Mouse (Mus musculus) embryonic facial prominence, embryonic 10.5 days (tissue): ENCODE results near the gene 0610030E20Rik. TPM values are rescaled to one million over a fixed set of nuclear protein-coding genes. Genes with fewer than 3 reads are reported as not detected.

Source experiments
- DNase-seq: peaks from one replicate; pipeline ENCODE4 v3.0.0-alpha.2; 2017; ENCODE audit warnings: low spot score
- H3K27ac ChIP-seq: fragments of 300-500 bp; sonication (generic); replicated peaks from 2 replicates; pipeline ENCODE4 v1.5.1; 2016; ENCODE audit warnings: mild to moderate bottlenecking
- H3K27me3 ChIP-seq: fragments of 300-500 bp; sonication (generic); replicated peaks from 2 replicates; pipeline ENCODE4 v1.6.1; 2016; ENCODE audit warnings: low read depth, mild to moderate bottlenecking; ENCODE audit not compliant: poor library complexity, severe bottlenecking
- H3K36me3 ChIP-seq: fragments of 300-500 bp; sonication (generic); replicated peaks from 2 replicates; pipeline ENCODE4 v1.6.1; 2016; ENCODE audit warnings: mild to moderate bottlenecking, moderate library complexity
- H3K4me1 ChIP-seq: fragments of 300-500 bp; sonication (generic); 2 replicates; pipeline ENCODE4 v1.6.1; 2016
- H3K4me3 ChIP-seq: fragments of 300-500 bp; sonication (generic); 2 replicates; pipeline ENCODE4 v1.5.1; 2016; ENCODE audit warnings: mild to moderate bottlenecking, moderate library complexity
- H3K9me3 ChIP-seq: fragments of 300-500 bp; sonication (generic); 2 replicates; pipeline ENCODE4 v1.6.1; 2016; ENCODE audit warnings: mild to moderate bottlenecking
- WGBS: fragments of 180-500 bp; shearing (Covaris S2); methylation state at CpG from one replicate; pipeline ENCODE4 v1.1.7; 2016; 5-methylcytosine and 5-hydroxymethylcytosine counted together
- polyA plus RNA-seq: library from polyadenylated mRNA; unstranded; fragments of >200 nt; fragmentation: Nextera tagmentation; extraction: Ambion mirVana; gene quantifications from 2 replicates; pipeline ENCODE4 v1.2.1, GENCODE M21; 2016

The 0610030E20Rik gene
- polyA plus RNA-seq, 1 experiment from 2014 or later = 28.8 TPM

GRCm38 (mm10) chr6:72326274-72326673 is 20.8 kb upstream of the 0610030E20Rik start:
- Histone ChIP-seq H3K27ac (no peak overlapping the region), H3K27me3 (no peaks in the 10 kb centered on the region), H3K4me3 (no peak overlapping the region), H3K9me3 (no peaks in the 10 kb centered on the region), H3K4me1 (no peaks in the 10 kb centered on the region), H3K36me3 (peaks cover 99% of the 10 kb centered on the region)
- 77% methylated on average over 6 of the region's 6 CpGs for WGBS
- DNase-seq = no peak

GRCm38 (mm10) chr6:72329019-72329418 is 18.1 kb upstream of the 0610030E20Rik start:
- no peak overlapping the region for H3K27ac ChIP-seq
- no peaks in the 10 kb centered on the region for H3K4me1 ChIP-seq
- H3K9me3 ChIP-seq = no peaks in the 10 kb centered on the region
- WGBS = 95% methylated on average over 5 of the region's 5 CpGs
- no peaks in the 10 kb centered on the region for H3K27me3 ChIP-seq
- no peak for DNase-seq
- no peak overlapping the region for H3K4me3 ChIP-seq
- H3K36me3 ChIP-seq = peaks cover 99% of the 10 kb centered on the region

GRCm38 (mm10) chr6:72330133-72330532 is 17.0 kb upstream of the 0610030E20Rik start:
- H3K36me3 ChIP-seq = peaks cover 99% of the 10 kb centered on the region
- no peak overlapping the region for H3K27ac ChIP-seq
- H3K27me3 ChIP-seq = no peaks in the 10 kb centered on the region
- H3K4me3 ChIP-seq = no peak overlapping the region
- DNase-seq = no peak
- 90% methylated on average over 4 of the region's 4 CpGs for WGBS
- no peaks in the 10 kb centered on the region for H3K9me3 ChIP-seq
- no peaks in the 10 kb centered on the region for H3K4me1 ChIP-seq

GRCm38 (mm10) chr6:72333111-72333510 is 14.0 kb upstream of the 0610030E20Rik start:
- no peaks in the 10 kb centered on the region for H3K27me3 ChIP-seq
- no peak for DNase-seq
- H3K4me3 ChIP-seq = no peak overlapping the region
- WGBS = 73% methylated on average over 5 of the region's 5 CpGs
- H3K36me3 ChIP-seq = peaks cover 99% of the 10 kb centered on the region
- no peaks in the 10 kb centered on the region for H3K4me1 ChIP-seq
- H3K27ac ChIP-seq = no peak overlapping the region
- H3K9me3 ChIP-seq = no peaks in the 10 kb centered on the region

GRCm38 (mm10) chr6:72340481-72340880 is 6.6 kb upstream of the 0610030E20Rik start:
- 50% methylated on average over 2 of the region's 2 CpGs for WGBS
- Histone ChIP-seq H3K27me3 (no peaks in the 10 kb centered on the region), H3K4me3 (no peak overlapping the region), H3K36me3 (peaks cover 63% of the 10 kb centered on the region), H3K27ac (no peak overlapping the region), H3K9me3 (no peaks in the 10 kb centered on the region), H3K4me1 (peaks cover 37% of the 10 kb centered on the region)
- no peak for DNase-seq

- H3K27ac ChIP-seq = peak overlapping the region; percentile 87
Measured at GRCm38 (mm10) chr6:72344396-72345073, 2.6 kb upstream of the 0610030E20Rik start.

GRCm38 (mm10) chr6:72345074-72345567 is 2.0 kb upstream of the 0610030E20Rik start, which contains the start of gene Usp39:
Usp39 (minus strand) TSS chr6:72345184.
- Histone ChIP-seq H3K27me3 (no peaks in the 10 kb centered on the region), H3K36me3 (peaks cover 36% of the 10 kb centered on the region), H3K9me3 (no peaks in the 10 kb centered on the region), H3K4me1 (peaks cover 64% of the 10 kb centered on the region), H3K27ac (peak within 1 kb of the TSS; percentile 87), H3K4me3 (peak within 1 kb of the TSS; percentile 72)
- under 1% methylated on average over 30 of the region's 30 CpGs for WGBS
- DNase-seq = peak; percentile 91

More at GRCm38 (mm10) chr6:72344396-72345073, 2.6 kb upstream of the 0610030E20Rik start:
- Histone ChIP-seq H3K9me3 (no peaks in the 10 kb centered on the region), H3K4me1 (peaks cover 68% of the 10 kb centered on the region), H3K4me3 (peak overlapping the region; percentile 72), H3K36me3 (peaks cover 36% of the 10 kb centered on the region), H3K27me3 (no peaks in the 10 kb centered on the region)
- DNase-seq = no peak
- whole genome bisulfite sequencing = under 1% methylated on average over 42 of the region's 42 CpGs

GRCm38 (mm10) chr6:72345633-72346032 is 1.5 kb upstream of the 0610030E20Rik start:
- H3K4me3 ChIP-seq = peak overlapping the region; percentile 72

GRCm38 (mm10) chr6:72346261-72346660 is 856 bp upstream of the 0610030E20Rik start:
- peak overlapping the region; percentile 77; the same call in 1 of the 2 replicates for H3K4me3 ChIP-seq
- 79% methylated on average over 4 of the region's 4 CpGs for WGBS
- no peaks in the 10 kb centered on the region for H3K9me3 ChIP-seq
- peaks cover 53% of the 10 kb centered on the region for H3K4me1 ChIP-seq
- peaks cover 39% of the 10 kb centered on the region for H3K36me3 ChIP-seq
- no peak for DNase-seq
- H3K27ac ChIP-seq = no peak overlapping the region
- no peaks in the 10 kb centered on the region for H3K27me3 ChIP-seq

More at GRCm38 (mm10) chr6:72345633-72346032, 1.5 kb upstream of the 0610030E20Rik start:
- Histone ChIP-seq H3K27ac (peak overlapping the region; percentile 87; the same call in 1 of the 2 replicates), H3K9me3 (no peaks in the 10 kb centered on the region), H3K27me3 (no peaks in the 10 kb centered on the region), H3K4me1 (peaks cover 59% of the 10 kb centered on the region), H3K36me3 (peaks cover 37% of the 10 kb centered on the region)
- WGBS = 48% methylated on average over 6 of the region's 6 CpGs
- DNase-seq = no peak

- peaks cover 33% of the 10 kb centered on the region for H3K36me3 ChIP-seq
- peaks cover 63% of the 10 kb centered on the region for H3K4me1 ChIP-seq
- H3K27ac ChIP-seq = no peak overlapping the region
- H3K27me3 ChIP-seq = no peaks in the 10 kb centered on the region
- no peak for DNase-seq
- 82% methylated on average over 10 of the region's 10 CpGs for WGBS
- no peaks in the 10 kb centered on the region for H3K9me3 ChIP-seq
- peak overlapping the region; percentile 77; the same call in 1 of the 2 replicates for H3K4me3 ChIP-seq
Measured at GRCm38 (mm10) chr6:72348411-72348810, 1.3 kb downstream of the 0610030E20Rik start.

- Histone ChIP-seq H3K36me3 (peaks cover 33% of the 10 kb centered on the region), H3K27me3 (no peaks in the 10 kb centered on the region), H3K4me3 (no peak overlapping the region), H3K27ac (no peak overlapping the region), H3K9me3 (no peaks in the 10 kb centered on the region), H3K4me1 (peaks cover 68% of the 10 kb centered on the region)
- DNase-seq = no peak
- 91% methylated on average over 2 of the region's 2 CpGs for WGBS
Measured at GRCm38 (mm10) chr6:72350214-72350613, 3.1 kb downstream of the 0610030E20Rik start.

GRCm38 (mm10) chr6:72352636-72353405 is 5.7 kb downstream of the 0610030E20Rik start:
- Histone ChIP-seq H3K9me3 (no peaks in the 10 kb centered on the region), H3K36me3 (peaks cover 42% of the 10 kb centered on the region), H3K4me3 (no peak overlapping the region), H3K27ac (no peak overlapping the region), H3K27me3 (no peaks in the 10 kb centered on the region), H3K4me1 (peaks cover 62% of the 10 kb centered on the region)
- 68% methylated on average over 5 of the region's 5 CpGs for WGBS
- DNase-seq = no peak
